Mouse (Mus musculus) CD4-positive, CD25-positive, alpha-beta regulatory T cell, adult 4 months (primary cell): Measurements from ENCODE around the gene Mcm6. TPM values are rescaled to one million over a fixed set of nuclear protein-coding genes. Genes with fewer than 3 reads are reported as not detected.
"Not testable (repeated sequence)": the region's sequence is repeated elsewhere in the genome, so short reads cannot be mapped to it uniquely, and the experiment has no call there.

Source experiments
- ATAC-seq: one replicate; pipeline ENCODE4 v1.8.0; 2017
- polyA plus RNA-seq, 2 experiments: library from polyadenylated mRNA; unstranded; fragments of 100-300 nt; shearing (Covaris generic); gene quantifications; one replicate each; pipeline ENCODE4 v1.2.1; 2017

The Mcm6 gene
- polyA plus RNA-seq, 2 experiments from 2014 or later: 95.2 to 114 TPM

DNA sequence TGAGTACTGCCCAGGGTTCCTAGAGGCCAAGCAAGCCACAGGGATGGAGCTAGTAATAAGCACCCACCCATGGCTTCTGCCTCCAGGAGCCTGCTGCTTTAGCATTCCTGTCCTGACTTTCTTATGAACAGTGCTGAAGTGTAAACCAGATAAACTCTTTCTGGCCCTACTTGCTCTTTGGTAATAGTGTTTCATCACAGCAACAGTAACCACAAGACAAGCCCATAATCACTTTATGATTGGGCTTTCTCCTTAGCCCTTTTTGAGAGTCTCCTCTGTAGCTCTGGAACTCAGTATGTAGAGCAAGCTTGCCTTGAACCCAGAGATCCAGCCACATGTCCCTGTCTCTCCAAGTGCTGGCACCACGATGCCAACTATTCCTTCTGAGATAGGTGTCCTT lies 29.2 kb downstream of the Mcm6 start:
- no peak for ATAC-seq

DNA sequence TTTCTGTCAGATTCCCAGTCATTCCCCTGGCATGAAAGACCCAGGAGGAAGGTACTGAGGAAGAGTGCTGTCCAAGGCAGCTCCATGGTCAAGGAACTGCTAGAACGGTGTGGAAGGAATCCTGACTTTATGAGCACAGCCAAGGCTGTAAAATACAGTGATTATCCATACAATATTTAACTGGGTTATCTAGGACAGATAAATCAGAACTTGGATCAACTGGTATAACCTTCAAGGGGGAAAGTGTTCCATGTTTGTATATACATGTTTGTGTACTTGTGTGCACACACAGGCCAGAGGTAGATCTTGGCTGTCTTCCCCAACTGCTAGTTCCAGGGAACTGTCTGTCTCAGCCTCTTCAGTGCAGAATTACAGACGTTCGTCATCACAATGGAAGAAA lies 31.2 kb downstream of the Mcm6 start, which contains the start of gene Lct:
Lct (minus strand) TSS at position 101 of the 400 bp plus-strand sequence.
- ATAC-seq: no peak

DNA sequence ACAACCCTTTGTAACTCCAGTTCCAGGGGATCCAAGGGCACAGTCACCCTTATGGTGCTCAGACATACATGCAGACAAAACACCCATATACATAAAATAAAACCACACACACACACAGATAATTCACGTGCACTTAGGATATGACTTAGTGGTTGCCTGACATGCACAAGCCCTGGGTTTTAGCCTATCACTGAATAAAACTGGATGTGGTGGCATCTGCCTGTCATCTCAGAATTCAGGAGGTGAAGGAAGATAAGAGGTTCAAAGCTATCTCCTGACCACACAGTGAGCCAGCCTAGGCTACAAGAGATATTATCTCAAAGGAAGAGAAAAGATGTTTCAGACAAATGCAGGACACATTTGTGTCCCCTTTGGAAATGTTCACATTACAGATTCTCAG lies 32.3 kb downstream of the Mcm6 start:
- ATAC-seq: no peak

DNA sequence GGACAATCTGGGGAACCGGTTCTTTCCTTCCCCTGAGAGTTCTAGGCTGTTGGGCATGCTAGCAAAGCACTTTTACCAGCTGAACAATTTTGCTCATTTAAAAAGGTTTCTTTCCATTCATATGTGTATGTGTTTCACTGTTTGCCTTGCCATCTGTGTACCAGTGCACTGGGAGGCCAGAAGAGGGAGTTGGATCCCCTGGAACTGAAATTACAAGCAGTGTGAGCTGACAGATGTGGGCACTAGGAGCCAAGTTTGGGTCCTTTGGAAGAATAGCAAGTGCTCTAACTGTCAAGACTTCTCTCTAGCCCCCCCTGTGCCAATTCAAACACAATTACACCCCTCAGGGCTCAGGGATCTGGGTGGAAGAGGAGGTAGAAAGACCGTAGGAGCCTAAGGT lies 34.7 kb downstream of the Mcm6 start:
- ATAC-seq: no peak

DNA sequence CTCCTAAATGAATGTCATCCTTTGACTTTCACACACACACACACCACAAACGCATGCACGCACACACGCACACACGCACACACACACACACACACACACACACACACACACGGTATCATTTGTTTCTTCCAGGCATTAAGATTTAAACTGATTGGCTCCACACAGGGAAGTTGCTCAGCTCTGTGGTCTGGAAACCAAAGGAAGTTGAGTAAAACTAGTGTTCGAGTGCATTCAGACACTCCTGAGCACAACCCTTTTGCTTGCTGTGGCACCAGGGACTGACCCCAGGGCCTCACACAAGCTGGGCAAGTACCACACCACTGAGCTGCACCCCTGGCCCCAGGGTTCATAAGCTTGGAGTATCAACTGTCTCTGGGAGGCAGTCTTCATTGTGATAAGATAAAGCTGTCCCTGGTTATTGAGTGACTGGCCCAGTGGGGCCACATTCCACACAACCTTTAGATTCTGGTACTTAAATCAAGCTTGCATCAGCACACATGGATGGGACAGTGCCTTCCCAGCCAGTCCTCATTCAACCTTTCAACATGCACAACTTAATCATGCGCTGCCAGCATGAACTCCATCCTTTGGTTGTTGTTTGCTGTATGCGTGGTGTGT lies 36.3 kb downstream of the Mcm6 start:
- ATAC-seq: no peak

DNA sequence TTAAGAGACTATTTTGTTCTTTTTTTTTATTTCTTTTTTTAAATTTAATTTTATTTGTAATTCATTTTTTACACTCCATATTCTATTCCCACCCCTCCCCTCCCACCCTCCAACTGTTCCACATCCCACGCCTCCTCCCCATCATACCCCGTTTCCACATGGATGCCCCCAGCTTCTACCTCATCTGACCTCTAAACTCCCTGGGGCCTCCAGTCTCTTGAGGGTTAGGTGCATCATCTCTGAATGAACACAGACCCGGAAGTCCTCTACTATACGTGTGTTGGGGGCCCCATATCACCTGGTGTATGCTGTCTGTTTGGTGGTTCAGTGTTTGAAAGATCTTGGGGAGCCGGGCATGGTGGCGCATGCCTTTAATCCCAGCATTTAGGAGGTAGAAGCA lies 40.2 kb downstream of the Mcm6 start:
- ATAC-seq: not testable (repeated sequence)

DNA sequence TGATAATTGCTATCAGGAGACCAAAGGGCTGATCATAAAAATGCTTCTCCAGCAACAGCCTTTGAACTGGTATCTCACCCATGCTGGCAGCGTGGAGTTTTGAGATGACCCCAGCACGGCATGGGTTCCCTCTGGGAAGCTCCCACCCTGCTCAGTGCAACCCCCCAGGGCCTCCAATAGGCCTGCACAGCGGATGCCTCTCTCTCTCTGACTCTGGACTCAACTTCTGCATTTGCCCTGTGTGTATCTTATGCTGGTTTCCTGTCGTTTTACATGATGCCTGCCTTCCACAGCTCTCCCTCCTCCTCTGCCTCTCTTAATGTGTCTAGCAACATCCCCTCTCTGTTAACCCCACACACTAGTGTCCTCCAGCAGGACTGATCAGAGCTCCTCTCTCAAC lies 44.8 kb downstream of the Mcm6 start:
- no peak for ATAC-seq

DNA sequence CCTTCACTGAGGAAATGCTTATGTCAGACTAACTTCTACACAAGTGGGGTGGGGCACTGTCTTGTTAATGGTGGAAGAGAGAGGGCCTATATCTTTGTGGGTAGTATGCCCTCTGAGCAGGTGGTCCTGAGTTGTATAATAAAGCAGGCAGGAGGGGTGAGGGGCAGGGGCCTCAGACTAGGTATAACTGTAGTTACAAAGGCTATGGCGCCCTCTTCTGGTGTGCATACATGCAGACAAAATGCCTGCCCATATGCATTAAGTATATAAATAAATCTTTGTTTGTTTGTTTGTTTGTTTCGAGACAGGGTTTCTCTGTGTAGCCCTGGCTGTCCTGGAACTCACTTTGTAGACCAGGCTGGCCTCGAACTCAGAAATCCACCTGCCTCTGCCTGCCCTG lies 50.4 kb downstream of the Mcm6 start:
- ATAC-seq: no peak

DNA sequence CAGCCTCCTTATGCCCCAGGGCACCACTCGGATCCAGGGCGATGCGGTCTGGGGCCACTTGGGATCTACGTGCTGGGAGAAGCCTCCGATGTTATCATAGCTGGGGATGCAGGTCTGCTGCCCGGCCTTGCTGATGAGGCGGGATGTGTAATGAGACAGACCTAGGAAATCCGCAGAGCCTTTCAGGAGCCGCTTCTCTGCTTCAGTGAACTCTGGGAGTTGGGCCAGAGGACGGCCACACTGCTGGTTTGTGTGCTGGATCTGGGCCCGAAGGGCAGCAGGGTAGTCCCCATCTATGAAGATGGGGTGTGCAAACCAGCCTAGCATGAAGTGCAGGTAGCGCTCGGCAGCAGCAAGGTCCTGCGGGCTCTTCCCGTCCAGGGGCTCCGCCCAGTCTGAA lies 55.6 kb downstream of the Mcm6 start:
- no peak for ATAC-seq

DNA sequence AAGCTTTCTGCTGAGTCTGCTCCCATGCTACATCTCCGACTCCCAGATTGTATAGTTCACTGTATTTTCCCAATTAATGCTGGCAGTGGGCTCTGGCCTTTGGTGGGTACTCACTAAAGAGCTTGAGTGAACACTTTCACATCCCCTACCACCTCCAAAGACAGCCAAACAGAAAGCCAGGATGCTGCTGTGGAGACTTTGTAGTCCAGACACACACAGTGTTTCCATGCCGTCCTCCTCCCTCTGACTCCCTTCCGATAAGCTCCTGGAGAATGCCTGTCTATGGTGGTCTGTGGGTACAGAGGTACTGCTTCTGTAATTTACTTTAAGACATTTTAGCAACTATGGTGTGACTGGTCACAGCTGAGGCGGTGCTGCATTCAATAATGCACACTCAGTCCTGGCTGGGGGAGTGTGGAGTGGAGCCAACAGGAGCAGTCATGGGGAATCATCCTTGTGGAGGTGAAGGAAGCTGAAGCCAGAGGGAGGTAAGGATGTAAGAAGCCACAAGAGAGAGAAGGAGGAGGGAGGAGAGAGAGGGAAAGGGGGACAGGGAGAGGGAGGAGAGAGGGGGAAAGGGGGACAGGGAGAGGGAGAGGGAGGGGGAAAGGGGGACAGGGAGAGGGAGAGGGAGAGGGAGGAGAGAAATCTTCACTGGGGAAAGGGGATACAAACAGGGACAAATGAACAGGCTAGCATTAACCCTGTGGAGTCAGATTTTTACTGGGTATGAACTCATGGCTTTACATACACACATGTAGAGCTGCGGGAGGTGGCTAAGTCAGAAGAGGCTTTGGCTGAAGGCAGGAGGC lies 63.5 kb downstream of the Mcm6 start:
- no peak for ATAC-seq

DNA sequence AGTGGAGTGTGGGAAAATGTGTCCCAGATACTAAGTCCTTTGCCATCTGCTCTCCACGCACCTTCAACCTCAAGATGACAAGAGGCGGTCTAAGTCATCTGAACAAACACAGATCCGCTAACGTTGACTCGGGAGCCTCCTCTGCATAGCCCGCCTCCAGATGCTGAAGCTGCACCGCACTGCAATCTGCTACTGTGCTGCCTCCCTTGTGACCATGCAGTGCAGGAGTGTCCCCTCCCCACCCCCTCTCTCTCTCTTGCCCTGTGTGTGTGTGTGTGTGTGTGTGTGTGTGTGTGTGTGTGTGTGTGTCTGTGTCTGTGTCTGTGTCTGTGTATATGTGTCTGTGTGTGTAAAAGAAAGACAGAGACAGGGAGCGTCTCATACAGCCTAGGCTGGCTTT lies 64.2 kb downstream of the Mcm6 start:
- no peak for ATAC-seq

DNA sequence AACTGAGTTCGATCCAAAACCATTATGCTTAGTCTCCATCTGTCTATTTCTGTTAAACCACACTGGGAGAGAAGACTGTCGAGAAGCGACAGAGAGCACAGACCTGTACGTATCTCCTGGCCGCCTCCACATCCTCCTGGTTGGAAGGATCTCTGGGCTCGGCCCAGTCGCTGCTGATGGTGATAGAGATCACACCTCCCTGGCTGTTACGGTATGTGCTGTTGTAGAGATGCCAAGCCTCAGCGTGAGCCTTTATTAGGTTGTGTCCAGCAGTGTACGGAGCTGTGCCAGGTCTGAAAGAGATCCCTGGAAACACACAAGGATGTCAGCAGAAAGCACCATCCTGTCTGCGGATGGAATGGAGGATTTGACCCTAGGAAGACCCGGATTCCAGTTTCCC lies 65.9 kb downstream of the Mcm6 start:
- no peak for ATAC-seq

DNA sequence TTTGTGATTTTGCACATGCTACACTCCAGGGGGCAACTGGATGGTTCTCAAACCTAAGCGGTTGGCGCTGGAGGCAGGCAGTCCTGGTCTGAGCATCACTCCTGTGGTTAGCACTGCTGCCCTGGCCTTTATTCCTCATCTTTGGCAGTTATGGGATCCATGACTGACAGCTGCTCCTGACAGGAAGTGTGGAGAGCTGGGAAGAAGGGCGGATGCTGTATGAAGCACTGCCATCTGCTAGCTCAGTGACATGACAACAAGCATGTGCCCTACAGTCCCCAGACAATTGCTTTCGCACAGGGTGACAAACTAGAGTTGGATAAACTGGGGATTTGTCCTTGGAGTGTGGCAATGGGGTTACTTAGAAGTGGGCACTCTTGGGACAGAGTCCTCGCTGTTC lies 69.2 kb downstream of the Mcm6 start:
- ATAC-seq: no peak

DNA sequence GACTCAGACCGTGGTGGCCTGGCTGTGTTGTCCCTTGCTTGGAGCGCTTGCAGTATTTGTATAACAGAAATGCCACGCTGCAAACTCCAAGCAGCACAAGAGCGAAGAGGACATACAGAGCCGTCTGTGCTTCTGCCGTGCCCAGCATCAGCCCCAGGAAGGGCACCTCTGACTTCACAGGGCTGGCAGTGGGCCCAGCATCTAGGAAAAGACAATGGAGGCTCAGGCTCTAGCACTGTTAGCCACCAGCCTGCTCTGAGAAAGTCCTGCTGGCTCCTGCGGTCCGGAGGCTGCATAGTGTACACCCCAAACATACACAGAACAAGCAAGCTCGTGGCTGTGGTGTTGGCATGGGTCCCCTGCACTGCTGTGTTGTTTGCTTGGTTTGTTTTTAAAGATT lies 74.3 kb downstream of the Mcm6 start:
- ATAC-seq: no peak

DNA sequence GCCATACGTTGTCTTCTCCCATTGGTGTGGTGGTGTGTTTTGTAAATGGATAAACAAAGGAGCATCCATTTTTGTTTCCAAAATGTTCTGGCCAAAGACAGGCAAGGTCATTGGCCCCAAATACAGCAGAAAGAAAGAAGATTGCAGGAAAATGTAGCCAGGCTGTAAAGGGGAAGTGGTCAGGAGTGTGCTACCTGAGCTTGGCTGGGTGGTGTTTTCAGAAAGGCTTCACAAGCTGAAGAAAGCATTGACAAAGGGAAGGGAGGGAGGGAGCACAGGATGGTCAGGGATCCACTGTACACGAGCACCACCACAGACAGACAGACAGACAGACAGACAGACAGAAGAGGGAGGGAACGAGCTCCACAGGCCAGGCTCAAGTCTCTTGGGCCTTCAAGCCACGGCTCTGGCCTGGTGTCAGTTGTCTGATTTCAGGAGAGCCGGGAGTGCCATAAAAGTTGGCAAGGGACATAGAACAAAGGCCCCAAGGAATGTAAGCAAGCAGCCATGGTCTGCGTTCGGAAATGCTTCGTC lies 75.2 kb downstream of the Mcm6 start:
- no peak for ATAC-seq

DNA sequence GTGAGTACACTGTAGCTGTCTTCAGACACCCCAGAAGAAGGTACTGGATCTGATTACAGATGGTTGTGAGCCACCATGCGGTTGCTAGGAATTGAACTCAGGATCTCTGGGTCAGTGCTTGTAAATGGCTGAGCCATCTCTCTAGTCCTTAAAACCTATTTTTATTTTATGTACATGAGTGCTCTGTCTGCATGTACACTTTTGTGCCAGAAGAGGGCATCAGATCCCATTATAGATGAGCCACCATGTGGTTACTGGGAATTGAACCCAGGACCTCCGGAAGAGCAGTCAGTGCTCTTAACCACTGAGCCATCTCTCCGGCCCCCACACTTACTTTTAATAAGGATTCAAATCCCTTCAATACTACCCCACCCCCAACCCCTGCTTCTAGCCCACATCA lies 76.5 kb downstream of the Mcm6 start:
- no peak for ATAC-seq

DNA sequence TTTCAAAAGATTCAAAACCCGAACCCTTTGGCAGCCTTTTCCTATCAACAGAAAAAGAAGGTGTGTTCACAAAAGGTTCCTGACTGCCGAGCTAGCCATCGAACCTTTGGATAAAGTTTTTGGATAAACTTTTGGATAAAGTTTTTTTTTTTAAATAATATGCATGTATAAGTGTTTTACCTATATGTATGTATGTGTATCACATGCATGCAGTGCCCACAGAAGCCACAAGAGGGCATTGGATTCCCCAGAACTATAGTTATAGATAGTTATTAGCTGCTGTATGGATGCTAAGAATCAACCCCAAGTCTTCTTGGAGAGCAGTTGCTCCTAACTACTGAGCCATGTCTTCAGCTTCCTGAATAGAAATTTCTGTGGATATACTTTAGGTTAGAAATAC lies 77.7 kb downstream of the Mcm6 start:
- no peak for ATAC-seq

Other genes starting within 250 kb of the Mcm6 start
- 10 to 100 TPM; 41.5 to 59.1 TPM for gene Ubxn4, start 115.7 kb downstream of the Mcm6 start, polyA plus RNA-seq
- gene Lct, start 31.3 kb downstream of the Mcm6 start, polyA plus RNA-seq: under 1 TPM; 0.11 to 0.13 TPM
- 100 to 1,000 TPM; 150 to 165 TPM for gene Dars, start 57.7 kb upstream of the Mcm6 start, polyA plus RNA-seq
- gene Cxcr4, start 232.6 kb upstream of the Mcm6 start, polyA plus RNA-seq: 10 to 100 TPM in 1 of 2 experiments, 1 to 10 TPM in 1; 5.6 to 29.9 TPM